Mouse (Mus musculus) heart, postnatal 36 days (tissue): ENCODE measurements around the gene Myadm. TPM values are rescaled to one million over a fixed set of nuclear protein-coding genes. Genes with fewer than 3 reads are reported as not detected.

ENCODE experiments used
- DNase-seq, 2 experiments: peaks; one replicate each; pipeline ENCODE4 v3.0.0; 2021 to 2022
- intact Hi-C: fragments of 180-260 bp; cut with DNase I; formaldehyde crosslinking; loops from one replicate; pipeline ENCODE4 v1.15.1; 2025
- total RNA-seq, 2 experiments: library from RNA; stranded (reverse); gene quantifications; 2 replicates each; pipeline ENCODE4 v1.2.3; 2021

Gene Myadm
- total RNA-seq, 2 experiments from 2014 or later = 160 to 162 TPM

GRCm38 (mm10) chr7:3310233-3310632 is 21.4 kb downstream of the Myadm start:
- DNase-seq = no peak
- intact Hi-C loops = no loop called here

- intact Hi-C loops = no loop called here
- DNase-seq = no peak
Observed at GRCm38 (mm10) chr7:3313571-3313970, 24.7 kb downstream of the Myadm start.

DNA sequence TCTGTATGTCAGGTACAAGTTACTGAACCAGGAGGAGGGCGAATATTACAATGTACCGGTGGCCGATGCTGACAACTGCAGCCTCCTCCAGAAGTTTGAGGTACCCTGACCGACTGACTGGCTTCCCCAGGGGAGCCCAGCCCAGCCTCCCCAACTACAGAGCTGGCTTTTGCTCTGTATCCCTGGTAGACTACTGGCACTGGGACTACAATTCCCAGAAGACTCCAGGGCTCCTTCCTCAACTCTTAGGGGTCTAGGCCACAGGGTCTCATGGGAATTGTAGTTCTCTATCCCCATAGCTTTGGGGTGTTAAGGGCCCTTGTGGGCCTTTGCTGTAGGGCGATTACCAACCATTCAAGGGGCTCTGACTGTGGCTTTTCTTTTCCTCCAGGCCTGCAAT is 25.2 kb downstream of the Myadm start:
- intact Hi-C loops = no loop called here
- no peak for DNase-seq

- DNase-seq = no peak
- intact Hi-C loops = no loop called here
Observed at GRCm38 (mm10) chr7:3317704-3318103, 28.8 kb downstream of the Myadm start.

GRCm38 (mm10) chr7:3320856-3321255 is 32.0 kb downstream of the Myadm start:
- DNase-seq = no peak
- intact Hi-C loops = loop anchor here (5.0 kb wide), 1 partner anchor 79 kb away; no protein-coding TSS in a partner anchor

- intact Hi-C loops = loop anchor here (5.0 kb wide), 1 partner anchor 82 kb away; no protein-coding TSS in a partner anchor
- DNase-seq = no peak
Observed at GRCm38 (mm10) chr7:3323826-3324225, 34.9 kb downstream of the Myadm start.

DNA sequence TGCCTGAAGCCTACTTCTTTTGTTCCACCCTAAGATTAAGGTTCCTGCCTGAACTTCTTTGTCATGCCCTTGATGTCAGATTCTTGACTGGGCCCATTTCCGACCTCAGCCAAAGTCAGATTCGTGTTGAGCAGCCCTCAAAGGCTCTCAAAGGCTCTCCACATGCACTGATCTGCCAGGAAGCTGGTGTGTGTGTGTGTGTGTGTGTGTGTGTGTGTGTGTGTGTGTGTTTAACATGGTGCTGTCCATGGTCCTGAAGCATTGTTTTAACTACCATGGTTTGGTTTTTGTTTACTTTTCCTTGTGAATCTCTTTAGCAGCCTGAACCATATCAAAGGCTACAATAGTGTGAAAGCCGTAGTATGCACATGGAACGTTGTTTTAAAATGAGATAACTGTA is 39.1 kb downstream of the Myadm start:
- no peak for DNase-seq
- intact Hi-C loops = no loop called here

DNA sequence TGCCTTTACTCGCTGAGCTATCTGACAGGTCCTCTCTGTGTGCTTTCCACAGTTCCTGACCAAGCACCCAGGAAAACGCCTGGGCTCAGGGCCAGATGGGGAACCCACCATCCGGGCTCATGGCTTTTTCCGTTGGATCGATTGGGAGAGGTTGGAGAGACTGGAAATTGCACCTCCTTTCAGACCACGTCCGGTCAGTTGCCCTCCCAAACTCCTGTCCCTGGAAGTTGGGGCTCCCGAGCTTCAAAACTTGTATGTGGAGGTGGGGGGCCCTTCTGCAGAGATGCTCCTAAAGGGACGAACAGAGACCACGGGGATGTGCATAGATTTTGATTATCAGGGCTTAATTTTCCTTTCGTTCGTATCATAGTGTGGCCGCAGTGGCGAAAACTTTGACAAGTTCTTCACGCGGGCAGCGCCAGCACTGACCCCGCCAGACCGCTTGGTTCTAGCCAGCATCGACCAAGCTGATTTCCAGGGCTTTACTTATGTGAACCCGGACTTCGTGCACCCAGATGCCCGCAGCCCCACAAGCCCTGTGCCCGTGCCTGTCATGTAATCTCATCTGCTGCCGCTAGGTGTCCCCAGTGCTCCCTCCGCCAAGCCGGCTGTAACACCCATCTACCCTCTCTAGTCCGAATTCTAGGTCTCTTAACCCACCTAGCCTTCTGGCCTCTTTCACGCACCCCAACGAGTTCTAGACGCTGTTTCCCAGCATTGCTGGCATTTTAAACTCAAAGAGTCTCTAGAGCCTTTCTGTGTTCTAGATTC is 41.1 kb downstream of the Myadm start:
- peak; percentile 82 to 85 for DNase-seq
- intact Hi-C loops = loop anchor here (1.0 to 2.0 kb wide), 2 partner anchors 47 to 118 kb away; no protein-coding TSS in a partner anchor

- no peak for DNase-seq
- intact Hi-C loops = loop anchor here (2.0 kb wide), 1 partner anchor 46 kb away; no protein-coding TSS in a partner anchor
Observed at GRCm38 (mm10) chr7:3331171-3331570, 42.3 kb downstream of the Myadm start.

GRCm38 (mm10) chr7:3331581-3332223 is 42.8 kb downstream of the Myadm start:
- intact Hi-C loops = loop anchor here (2.0 kb wide), 1 partner anchor 45 kb away; no protein-coding TSS in a partner anchor
- peak; percentile 47 to 58 for DNase-seq

GRCm38 (mm10) chr7:3332224-3332615 is 43.3 kb downstream of the Myadm start:
- intact Hi-C loops = no loop called here
- no peak for DNase-seq

DNA sequence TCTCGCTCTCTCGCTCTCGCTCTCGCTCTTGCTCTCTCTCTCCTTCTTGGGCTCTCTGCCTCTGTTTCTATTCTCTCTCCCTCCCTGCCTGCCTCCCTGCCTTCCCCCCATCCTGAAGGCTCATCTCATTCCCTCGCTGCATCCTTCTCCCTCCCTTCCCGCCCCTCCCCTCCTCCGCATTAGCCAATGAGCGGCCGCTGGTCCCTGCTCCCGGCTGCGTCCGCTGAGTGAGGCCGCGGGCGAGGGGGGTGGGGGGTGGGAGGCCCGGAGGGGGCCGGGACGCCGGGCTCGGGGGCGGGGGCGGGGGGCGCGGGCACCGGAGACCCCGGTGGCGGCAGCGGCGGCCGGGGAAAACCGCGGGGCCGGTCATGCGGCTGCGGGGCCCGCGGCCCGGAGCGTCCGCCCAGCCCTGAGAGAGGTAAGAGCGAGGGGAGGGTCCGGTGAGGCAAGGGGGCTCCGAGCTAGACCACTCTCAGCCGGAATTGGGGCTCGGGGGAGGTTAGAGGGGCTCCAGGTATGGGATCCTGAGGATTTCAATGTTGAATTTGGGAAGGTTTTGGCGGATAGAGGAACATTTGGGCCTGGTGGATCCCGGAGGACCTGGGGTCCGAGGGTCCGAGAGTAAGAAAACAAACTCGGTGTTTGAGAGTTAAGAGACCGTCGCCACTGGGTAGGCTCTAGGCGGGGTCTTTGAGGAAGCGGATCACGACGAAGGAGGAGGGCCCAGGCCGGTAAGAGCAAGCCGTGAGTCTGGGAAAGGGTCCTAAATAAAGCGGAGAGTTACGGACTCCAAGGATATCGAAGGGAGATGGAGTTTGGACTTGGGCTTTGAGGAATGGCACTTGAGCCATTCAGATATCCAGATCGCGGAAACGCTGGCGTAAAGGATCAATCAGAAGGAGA is 44.0 kb downstream of the Myadm start, which contains the start of gene Cacng7:
Gene Cacng7 (plus strand): TSS at position 337 of the 903 bp plus-strand sequence.
- intact Hi-C loops = no loop called here

GRCm38 (mm10) chr7:3333542-3333941 is 44.7 kb downstream of the Myadm start:
- intact Hi-C loops = no loop called here
- DNase-seq = no peak

More for the DNA sequence above, 44.0 kb downstream of the Myadm start, which contains the start of gene Cacng7:
- DNase-seq = peak; percentile 12 to 24

- intact Hi-C loops = no loop called here
- DNase-seq = no peak
Observed at GRCm38 (mm10) chr7:3336412-3336811, 47.5 kb downstream of the Myadm start.

DNA sequence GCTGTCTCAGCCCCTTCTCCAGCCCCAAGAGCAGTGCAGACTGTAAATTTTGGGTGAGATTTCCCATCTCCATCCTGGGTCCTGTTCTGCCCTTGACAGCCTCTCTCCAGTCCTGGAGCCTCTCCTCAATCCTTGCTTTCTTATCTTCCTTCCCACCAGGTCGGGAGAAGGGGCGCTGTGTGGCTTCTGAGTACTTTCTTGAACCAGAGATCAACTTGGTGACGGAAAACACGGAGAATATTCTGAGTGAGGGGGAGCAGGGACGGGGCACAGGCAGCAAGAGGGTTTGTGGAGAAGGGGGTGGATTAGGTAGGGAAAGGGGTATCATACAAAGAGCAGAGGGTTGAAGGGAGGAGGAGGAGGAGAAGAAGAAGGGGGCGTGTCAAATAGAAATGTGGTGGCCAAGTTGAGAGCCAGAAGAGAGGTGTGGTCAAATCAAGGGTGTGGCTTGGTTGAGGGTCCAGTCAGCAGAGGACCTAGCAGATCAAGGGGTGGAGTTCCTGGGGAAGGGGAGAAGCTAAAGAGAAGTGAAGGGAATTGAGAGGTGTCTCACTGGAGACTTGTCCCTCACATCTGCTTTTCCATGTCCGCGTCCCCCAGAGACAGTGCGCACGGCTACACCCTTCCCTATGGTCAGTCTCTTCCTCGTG is 49.5 kb downstream of the Myadm start:
- intact Hi-C loops = no loop called here
- DNase-seq = no peak

DNA sequence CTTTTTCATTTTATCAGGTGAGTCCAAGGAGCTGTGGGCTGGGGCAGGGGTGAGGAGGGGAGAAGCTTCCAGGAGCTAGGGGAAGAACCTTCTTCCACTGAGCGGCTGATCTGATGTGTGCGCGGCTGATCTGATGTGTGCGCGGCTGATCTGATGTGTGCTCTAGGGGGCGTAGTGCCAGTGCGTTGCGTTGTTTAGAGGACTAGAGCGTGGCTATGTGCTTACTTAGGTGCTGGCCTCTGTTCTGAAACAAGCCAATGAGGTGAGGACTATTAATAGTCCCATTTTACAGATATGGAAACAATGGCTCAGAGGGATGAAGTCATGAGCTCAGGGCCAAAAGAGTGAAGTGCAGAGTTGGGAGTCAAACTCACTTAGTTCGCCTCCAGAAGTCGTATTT is 50.1 kb downstream of the Myadm start:
- intact Hi-C loops = no loop called here
- DNase-seq = no peak

DNA sequence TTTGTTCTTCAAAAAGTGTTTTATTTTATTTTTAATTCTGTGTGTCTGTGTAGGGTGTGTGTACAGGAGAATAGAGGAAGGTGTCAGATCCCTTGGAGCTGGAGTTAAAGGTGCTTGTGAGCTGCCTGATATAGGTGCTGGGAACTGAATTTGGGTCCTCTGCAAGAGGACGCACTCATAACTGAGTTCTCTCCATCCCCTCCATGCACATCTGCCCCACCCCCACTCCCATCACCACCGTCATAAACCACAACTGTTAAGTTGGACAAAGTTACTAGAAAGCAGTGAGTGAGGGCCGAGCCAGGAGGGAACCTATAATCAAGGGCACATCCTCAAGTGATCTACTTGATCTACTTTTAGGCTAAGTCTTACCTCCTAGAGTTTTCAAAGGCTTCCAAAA is 55.0 kb downstream of the Myadm start:
- intact Hi-C loops = no loop called here
- no peak for DNase-seq

GRCm38 (mm10) chr7:3345301-3345700 is 56.4 kb downstream of the Myadm start:
- intact Hi-C loops = no loop called here

DNA sequence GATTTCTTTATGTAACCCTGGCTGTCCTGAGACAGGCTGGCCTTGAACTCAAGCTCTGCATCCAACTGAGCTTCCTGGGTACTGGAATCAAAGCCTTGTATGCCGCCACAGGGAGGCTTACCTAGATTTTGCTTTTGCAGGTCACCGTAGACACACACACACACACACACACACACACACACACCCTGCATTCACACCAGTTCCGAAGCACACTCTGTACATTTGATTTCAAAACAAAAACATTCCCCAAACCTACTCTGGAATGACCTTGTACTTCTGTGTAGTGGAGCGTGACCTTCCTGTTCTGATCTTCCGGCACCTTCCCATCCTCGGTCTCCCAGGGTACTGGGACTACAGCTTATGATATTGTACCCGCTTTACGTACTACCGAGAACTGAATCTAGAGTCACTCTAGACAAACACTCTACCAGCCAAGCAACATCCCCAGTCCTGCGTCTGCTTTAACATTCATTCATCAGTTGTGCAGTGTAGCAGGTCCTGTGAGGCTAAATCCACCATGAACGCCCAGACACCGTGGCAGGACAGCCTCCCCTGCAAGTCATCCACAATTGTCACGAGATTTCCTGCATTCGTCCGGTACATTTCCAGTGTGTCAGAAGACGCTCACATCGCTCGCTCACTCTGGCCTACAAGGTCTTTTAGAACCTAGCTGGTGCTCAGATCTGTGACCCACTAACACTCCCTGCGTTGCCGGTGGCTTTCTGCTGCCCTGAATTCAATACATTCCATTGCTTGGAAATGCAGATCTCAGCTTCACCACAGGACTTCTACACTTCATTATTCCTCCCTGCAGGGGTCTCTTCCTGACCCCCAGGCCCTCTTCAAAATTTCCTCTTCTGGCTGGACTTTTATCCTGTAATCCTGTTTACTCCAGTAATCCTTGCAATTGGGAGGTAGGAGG is 58.7 kb downstream of the Myadm start:
- intact Hi-C loops = no loop called here
- DNase-seq = no peak

More at GRCm38 (mm10) chr7:3345301-3345700, 56.4 kb downstream of the Myadm start:
- DNase-seq = no peak
